Mouse (Mus musculus): ENCODE measurements around the gene Fam173b.

DNA sequence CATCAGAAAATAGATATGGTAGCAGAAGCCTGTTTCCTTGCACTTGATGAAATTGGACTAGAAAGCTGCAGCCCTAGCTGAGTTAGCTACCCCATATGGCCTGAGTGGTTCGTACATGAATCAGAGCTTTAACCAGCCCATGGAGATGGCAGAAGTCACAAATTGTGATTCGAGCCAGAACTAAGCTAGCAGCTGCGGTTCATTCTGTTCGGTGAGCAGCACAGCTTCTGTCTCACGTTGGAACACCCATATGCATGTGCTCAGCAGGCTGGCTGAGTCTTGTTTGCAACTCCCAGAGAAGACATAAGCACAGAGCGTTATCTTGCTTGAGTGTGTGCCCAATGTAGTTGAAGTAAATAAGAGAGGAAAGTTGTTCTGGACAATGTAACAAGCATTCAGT, 32.9 kb downstream of the Fam173b start:
- TF ChIP-seq POLR2AphosphoS2 (IDR thresholded peaks at IDR 0.05; ENCODE audit: low read depth, low read length) (no peak), CTCF (conservative IDR thresholded peaks at IDR 0.05 in 1 of 2, IDR thresholded peaks at IDR 0.05 in 1 of 2; ENCODE audit: low read depth in 2 of 2, low read length in 2 of 2) (no peak), E2F4 (IDR thresholded peaks at IDR 0.05; ENCODE audit: insufficient replicate concordance, low read depth, low read length) (no peak), JUN (IDR thresholded peaks at IDR 0.05; ENCODE audit: insufficient read depth, low read depth, low read length) (no peak), RAD21 (IDR thresholded peaks at IDR 0.05; ENCODE audit: low read depth, low read length) (no peak), MAFK (IDR thresholded peaks at IDR 0.05; ENCODE audit: insufficient replicate concordance, low read length) (no peak), POLR2A (IDR thresholded peaks at IDR 0.05; ENCODE audit: low read depth, low read length) (no peak), HCFC1 (IDR thresholded peaks at IDR 0.05; ENCODE audit: low read depth, low read length) (no peak), ZC3H11A (IDR thresholded peaks at IDR 0.05; ENCODE audit: low read depth, low read length) (no peak)

Data from CH12.LX (cell line).